Mouse (Mus musculus) left cerebral cortex, postnatal 14 days (tissue): ENCODE measurements around the gene Enthd1. TPM values are rescaled to one million over a fixed set of nuclear protein-coding genes. Genes with fewer than 3 reads are reported as not detected.
A peak's percentile ranks its signal among the peaks of the same experiment; 100 is the strongest.
"Not testable (repeated sequence)": the region's sequence is repeated elsewhere in the genome, so short reads cannot be mapped to it uniquely, and the experiment has no call there.

Source experiments
- DNase-seq, 2 experiments: peaks; one replicate each; pipeline ENCODE4 v3.0.0; 2021 to 2022; ENCODE audit warnings: low spot score in 2 of 2, mixed read lengths in 1 of 2
- intact Hi-C: fragments of 180-260 bp; cut with DNase I; formaldehyde crosslinking; loops from one replicate; pipeline ENCODE4 v1.15.1; 2025
- long read RNA-seq, 2 experiments: library from polyadenylated mRNA; stranded (forward); transcript quantifications; one replicate each; pipeline ENCODE4 v2.0.0; 2021
- total RNA-seq, 2 experiments: library from RNA; stranded (reverse); gene quantifications; 2 replicates each; pipeline ENCODE4 v1.2.3; 2021

Enthd1 gene
- under 1 TPM in 1 of 2 experiments, not detected in 1; 0.15 TPM for total RNA-seq
- long read RNA-seq, experiment 1: 0 reads
- long read RNA-seq, experiment 2, partial matches to known transcripts: 0 of 1 reads
- long read RNA-seq, experiment 2, other reads (novel, unspliced or antisense): 1 of 1 reads

- DNase-seq: no peak
- intact Hi-C loops: no loop called here
Observed at GRCm38 (mm10) chr15:80565106-80565665, at the start of gene Enthd1. Enthd1 (minus strand) TSS chr15:80565156.

DNA sequence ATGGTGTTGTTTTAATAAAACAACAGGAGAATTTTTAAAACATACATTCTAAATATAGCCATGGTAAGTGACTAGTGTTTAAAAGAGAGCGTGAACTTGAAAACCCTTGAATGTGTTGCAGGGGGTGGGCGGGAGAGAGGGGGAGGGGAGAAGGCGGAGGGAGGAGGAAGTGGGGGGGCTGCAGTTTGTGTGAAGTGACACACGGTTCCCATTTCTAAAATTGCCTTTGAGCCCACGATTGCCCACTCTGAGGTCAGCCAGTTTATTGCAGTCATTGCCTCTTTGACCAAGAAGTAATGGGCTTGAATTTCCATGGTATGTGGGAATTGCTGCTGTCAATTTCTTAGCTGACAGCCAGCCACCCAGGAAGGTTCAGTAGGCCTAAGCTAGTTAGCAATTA, 48.9 kb upstream of the Enthd1 start:
- intact Hi-C loops: no loop called here
- DNase-seq: no peak

GRCm38 (mm10) chr15:80611478-80611877, 46.5 kb upstream of the Enthd1 start:
- intact Hi-C loops: no loop called here
- no peak for DNase-seq

DNA sequence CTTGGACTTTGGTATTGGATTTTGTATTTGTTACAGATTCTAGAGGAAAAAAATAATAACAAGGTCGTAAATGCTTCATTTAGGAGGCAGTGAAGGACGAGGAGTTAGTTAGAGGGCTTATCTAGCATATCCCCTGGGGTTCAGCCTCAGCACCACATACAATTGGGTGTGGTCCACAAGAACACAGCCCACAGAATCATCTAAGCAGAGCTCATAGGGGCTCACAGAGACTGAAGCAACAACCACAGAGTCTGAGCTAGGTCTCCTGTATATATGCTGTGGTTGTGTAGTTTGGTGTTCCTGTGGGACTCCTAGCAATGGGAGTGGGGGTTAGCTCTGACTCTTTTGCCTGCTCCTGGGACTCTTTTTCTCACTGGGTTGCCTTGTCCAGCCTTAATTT, 45.4 kb upstream of the Enthd1 start:
- no peak for DNase-seq
- intact Hi-C loops: no loop called here

- intact Hi-C loops: no loop called here
- no peak for DNase-seq
Observed at GRCm38 (mm10) chr15:80607970-80608369, 43.0 kb upstream of the Enthd1 start.

GRCm38 (mm10) chr15:80604026-80604425, 39.1 kb upstream of the Enthd1 start:
- intact Hi-C loops: no loop called here
- DNase-seq: no peak

- no peak for DNase-seq
- intact Hi-C loops: no loop called here
Observed at GRCm38 (mm10) chr15:80602487-80602886, 37.5 kb upstream of the Enthd1 start.

- DNase-seq: peak in 1 of 2 experiments; percentile 55
Observed at GRCm38 (mm10) chr15:80601456-80601855, 36.5 kb upstream of the Enthd1 start.

GRCm38 (mm10) chr15:80599843-80600242, 34.9 kb upstream of the Enthd1 start:
- intact Hi-C loops: no loop called here
- DNase-seq: no peak

More at GRCm38 (mm10) chr15:80601456-80601855, 36.5 kb upstream of the Enthd1 start:
- intact Hi-C loops: no loop called here

DNA sequence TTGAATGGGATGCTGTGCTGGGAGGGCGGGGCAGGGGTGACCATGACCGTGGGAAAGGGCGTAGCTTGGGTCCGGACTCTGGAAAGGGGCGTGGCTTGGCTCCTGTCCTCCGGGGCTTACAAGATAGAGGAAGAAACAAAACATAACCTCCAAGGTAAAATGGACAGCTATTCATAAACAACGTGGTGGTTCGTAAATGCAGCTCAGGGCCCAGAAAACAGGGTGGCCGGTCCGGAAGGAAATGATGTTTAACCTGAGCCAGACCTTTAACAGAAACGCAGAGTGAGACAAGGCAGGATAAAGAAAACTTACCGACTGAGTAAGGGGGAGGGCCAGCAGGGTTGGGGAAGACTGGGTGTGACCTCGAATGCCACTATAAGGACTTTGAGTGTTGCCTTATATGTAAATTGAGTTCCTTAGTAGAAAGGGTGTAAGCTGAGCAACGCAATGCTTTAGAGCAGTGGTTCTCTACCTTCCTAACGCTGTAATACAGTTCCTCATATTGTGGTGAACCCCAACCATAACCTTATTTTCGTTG, 34.3 kb upstream of the Enthd1 start:
- intact Hi-C loops: no loop called here

GRCm38 (mm10) chr15:80598750-80599149, 33.8 kb upstream of the Enthd1 start:
- DNase-seq: no peak
- intact Hi-C loops: no loop called here

More for the DNA sequence above, 34.3 kb upstream of the Enthd1 start:
- no peak for DNase-seq

DNA sequence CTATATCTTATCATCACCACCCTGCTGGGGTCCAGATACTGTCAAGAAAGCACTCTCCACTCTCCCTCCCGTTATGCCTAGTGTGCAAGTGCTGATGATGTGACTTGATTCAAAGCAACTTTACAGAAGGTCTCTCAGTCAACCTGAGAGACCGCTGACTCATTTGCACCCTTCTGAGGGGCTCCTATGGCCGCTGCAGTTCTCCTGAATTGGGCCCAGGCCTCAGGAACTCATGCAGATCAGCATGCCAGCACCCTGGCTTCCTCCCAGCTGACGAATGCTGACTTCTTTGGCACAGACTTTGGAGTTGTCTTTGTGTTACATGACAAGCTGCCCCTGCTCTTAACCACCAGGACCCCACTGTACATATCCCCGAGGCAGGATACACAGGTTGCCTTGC, 28.9 kb upstream of the Enthd1 start:
- intact Hi-C loops: no loop called here
- DNase-seq: no peak

DNA sequence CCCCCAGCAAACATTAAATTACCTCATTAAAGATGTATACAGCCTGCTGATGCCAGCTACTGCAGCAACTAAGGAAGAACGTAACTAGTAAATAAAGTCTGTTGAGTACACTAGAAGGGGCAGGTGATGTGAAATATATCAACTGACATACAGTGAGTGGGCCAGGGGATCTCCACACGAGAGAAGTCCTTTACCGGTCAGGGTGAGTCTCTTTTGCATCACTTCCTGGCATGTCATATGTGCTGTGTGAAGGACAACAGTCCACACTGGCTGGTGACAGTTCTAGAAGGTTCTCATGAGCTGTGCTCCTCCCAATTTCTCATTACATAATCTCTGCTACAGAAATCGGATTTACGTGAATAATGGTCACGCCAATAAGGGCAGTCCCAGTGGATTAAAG, 27.8 kb upstream of the Enthd1 start:
- intact Hi-C loops: no loop called here
- no peak for DNase-seq

DNA sequence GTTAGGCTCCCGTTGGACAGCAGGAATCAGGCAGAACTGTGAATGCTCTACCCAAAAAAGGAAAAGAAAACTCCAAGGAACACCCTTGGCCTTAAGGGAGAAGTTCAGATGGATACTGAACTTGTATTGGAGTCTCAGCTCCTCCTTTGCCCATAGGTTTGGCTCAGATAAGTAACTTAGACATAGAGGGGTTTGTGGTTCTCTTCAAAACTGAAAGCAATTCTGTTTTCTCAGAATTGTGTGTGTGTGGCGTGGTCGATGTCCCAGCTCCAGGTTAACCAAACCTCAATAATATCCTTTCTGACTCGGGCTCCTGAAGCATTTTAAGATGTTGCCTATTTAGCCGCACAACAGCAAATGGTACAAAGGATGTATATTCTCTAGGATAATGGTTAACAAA, 25.7 kb upstream of the Enthd1 start:
- intact Hi-C loops: no loop called here

GRCm38 (mm10) chr15:80586296-80586695, 21.3 kb upstream of the Enthd1 start:
- DNase-seq: no peak
- intact Hi-C loops: no loop called here

More for the DNA sequence above, 25.7 kb upstream of the Enthd1 start:
- DNase-seq: no peak

DNA sequence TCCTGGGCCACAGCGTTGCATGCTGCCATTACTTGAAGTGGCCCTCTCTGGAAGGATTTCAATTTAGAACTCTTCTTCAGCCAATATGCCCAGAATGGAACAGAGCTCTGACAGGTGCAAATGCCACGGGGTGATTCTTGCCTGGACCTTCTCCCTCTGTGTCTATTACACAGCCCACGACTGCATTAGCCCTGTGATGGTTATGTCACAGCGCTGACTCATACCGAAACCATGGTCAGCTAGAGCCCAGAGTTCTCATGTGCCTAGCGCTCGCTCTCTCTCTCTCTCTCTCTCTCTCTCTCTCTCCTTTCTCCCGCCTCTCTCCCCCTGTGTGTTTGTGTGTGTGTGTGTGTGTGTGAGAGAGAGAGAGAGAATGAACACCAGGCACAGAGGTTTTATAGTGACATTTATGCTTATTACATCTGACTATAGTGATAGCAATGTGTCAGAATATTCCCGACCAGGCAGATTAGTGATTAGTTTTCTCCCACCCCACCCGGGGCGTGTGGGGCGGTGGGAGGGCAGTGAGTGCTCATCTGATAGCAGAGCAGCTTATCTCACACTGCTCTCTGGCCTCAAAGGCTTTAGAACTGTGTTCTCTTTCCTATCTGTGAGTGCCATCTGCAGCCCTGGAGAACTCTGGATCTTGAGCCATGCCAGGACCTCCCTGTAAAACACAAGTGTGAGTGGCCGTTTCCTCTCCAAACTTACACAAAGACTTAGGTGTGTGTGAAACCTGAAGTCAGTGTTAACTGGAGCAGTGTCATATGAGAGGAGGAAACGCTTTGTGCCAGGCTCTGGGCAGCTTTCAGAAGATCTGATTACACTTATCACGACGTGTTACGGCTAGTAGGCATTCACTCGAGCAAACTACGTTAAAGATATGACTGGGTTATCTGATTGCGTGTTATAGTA, 17.9 kb upstream of the Enthd1 start:
- intact Hi-C loops: no loop called here
- DNase-seq: no peak

GRCm38 (mm10) chr15:80580585-80580984, 15.6 kb upstream of the Enthd1 start:
- intact Hi-C loops, DNase-seq: not testable (repeated sequence)

DNA sequence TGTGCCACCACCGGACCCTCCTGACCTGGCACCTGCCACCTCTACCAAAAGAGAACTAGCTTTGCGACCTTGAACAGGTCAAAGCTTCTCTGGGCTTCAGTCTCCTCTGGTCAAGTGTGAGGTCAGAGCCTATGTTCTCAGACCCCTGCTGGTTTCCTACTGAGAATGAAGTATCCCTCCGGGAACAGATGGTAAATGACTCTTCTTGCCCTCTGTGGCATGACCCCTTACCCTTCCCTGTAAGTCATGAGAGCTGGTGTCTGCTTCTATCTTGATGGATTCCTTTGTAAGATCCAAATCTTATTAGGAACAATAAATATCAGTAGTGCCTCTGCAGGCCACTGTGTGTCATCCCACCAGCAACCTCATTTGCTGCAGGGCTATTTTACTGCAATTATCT, 14.2 kb upstream of the Enthd1 start:
- no peak for DNase-seq
- intact Hi-C loops: no loop called here

- intact Hi-C loops: no loop called here
- no peak for DNase-seq
Observed at GRCm38 (mm10) chr15:80577166-80577960, 12.4 kb upstream of the Enthd1 start.
